Mouse (Mus musculus): ENCODE results near the gene Nr1i2. TPM values are rescaled to one million over a fixed set of nuclear protein-coding genes. Genes with fewer than 3 reads are reported as not detected.

Nr1i2 gene
- polyA plus RNA-seq, 1 experiment: 0.22 TPM

DNA sequence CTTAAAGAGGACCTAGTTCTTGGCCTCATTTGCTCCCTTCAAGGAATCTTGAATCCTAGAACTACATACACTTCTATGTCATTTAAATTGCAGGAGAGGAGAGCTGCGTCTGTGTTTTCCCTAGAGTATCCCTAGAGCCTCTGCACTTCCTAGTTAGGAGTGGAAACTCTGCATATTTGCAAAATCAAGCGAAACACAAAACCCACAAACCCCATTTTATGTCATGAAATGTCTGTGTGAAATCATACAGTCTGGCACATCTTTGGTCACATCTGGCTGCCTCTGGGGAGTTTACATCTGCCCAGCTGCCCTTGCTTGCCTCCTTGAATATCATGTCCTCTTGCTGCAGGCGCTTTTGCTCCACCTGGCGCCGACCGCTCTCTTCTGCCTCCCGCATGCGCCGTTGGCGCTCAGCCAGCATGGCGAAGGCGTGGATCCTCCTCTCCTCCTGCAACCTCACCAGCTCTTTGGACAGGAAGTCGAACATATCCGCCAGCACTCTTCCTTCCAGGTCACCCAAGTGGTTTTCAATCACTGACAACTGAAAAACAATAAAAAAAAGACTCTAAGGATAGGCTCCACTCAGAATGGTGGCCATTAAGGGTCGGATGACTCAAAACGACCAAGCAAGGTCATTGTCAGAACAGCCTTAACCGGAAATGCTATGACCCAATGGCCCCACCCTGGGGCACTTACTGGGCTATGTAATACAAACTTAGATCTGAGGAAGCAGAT is 10.0 kb upstream of the Nr1i2 start:
- H3K4me1 ChIP-seq (ENCODE audit: control insufficient read depth, insufficient read depth, low read length): no peaks in the 10 kb centered on the region; the same call in 1 of the 2 replicates
- peak overlapping the region; percentile 5; the same call in 1 of the 2 replicates for H3K4me3 ChIP-seq (ENCODE audit: control insufficient read depth, low read depth, low read length)
- no peak overlapping the region for H3K27ac ChIP-seq (ENCODE audit: control insufficient read depth, insufficient read depth, low read depth, low read length)
- TF ChIP-seq CTCF (IDR thresholded peaks at IDR 0.05; ENCODE audit: control insufficient read depth, insufficient read depth, insufficient replicate concordance, low read depth, low read length): no peak
- H3K27me3 ChIP-seq (ENCODE audit: control insufficient read depth, insufficient read depth, low read length): no peaks in the 10 kb centered on the region
- no peaks in the 10 kb centered on the region; the same call in 1 of the 2 replicates for H3K36me3 ChIP-seq (ENCODE audit: control insufficient read depth, insufficient read depth, low read length)

- Histone ChIP-seq H3K36me3 (ENCODE audit: control insufficient read depth, insufficient read depth, low read length) (no peaks in the 10 kb centered on the region; the same call in 1 of the 2 replicates), H3K4me3 (ENCODE audit: control insufficient read depth, low read depth, low read length) (no peak overlapping the region), H3K27me3 (ENCODE audit: control insufficient read depth, insufficient read depth, low read length) (no peaks in the 10 kb centered on the region), H3K27ac (ENCODE audit: control insufficient read depth, insufficient read depth, low read depth, low read length) (no peak overlapping the region), H3K4me1 (ENCODE audit: control insufficient read depth, insufficient read depth, low read length) (no peaks in the 10 kb centered on the region; the same call in 1 of the 2 replicates)
- TF ChIP-seq CTCF (IDR thresholded peaks at IDR 0.05; ENCODE audit: control insufficient read depth, insufficient read depth, insufficient replicate concordance, low read depth, low read length): no peak
- no peak for TF ChIP-seq POLR2A (IDR thresholded peaks at IDR 0.05; ENCODE audit: control insufficient read depth, low read depth, low read length)
These were observed 7.7 kb upstream of the Nr1i2 start for GRCm38 (mm10) chr16:38302367-38302766.

GRCm38 (mm10) chr16:38298410-38298809 is 3.8 kb upstream of the Nr1i2 start:
- Histone ChIP-seq H3K4me1 (ENCODE audit: control insufficient read depth, insufficient read depth, low read length) (no peaks in the 10 kb centered on the region), H3K27ac (ENCODE audit: control insufficient read depth, insufficient read depth, low read depth, low read length) (no peak overlapping the region), H3K36me3 (ENCODE audit: control insufficient read depth, insufficient read depth, low read length) (no peaks in the 10 kb centered on the region; the same call in 1 of the 2 replicates), H3K4me3 (ENCODE audit: control insufficient read depth, low read depth, low read length) (no peak overlapping the region), H3K27me3 (ENCODE audit: control insufficient read depth, insufficient read depth, low read length) (no peaks in the 10 kb centered on the region)
- no peak for TF ChIP-seq CTCF (IDR thresholded peaks at IDR 0.05; ENCODE audit: control insufficient read depth, insufficient read depth, insufficient replicate concordance, low read depth, low read length)
- no peak for TF ChIP-seq POLR2A (IDR thresholded peaks at IDR 0.05; ENCODE audit: control insufficient read depth, low read depth, low read length)

GRCm38 (mm10) chr16:38295349-38295930 is 816 bp upstream of the Nr1i2 start:
- H3K4me1 ChIP-seq (ENCODE audit: control insufficient read depth, insufficient read depth, low read length): no peaks in the 10 kb centered on the region
- no peaks in the 10 kb centered on the region for H3K36me3 ChIP-seq (ENCODE audit: control insufficient read depth, insufficient read depth, low read length)
- TF ChIP-seq POLR2A (IDR thresholded peaks at IDR 0.05; ENCODE audit: control insufficient read depth, low read depth, low read length) (no peak), CTCF (IDR thresholded peaks at IDR 0.05; ENCODE audit: control insufficient read depth, insufficient read depth, insufficient replicate concordance, low read depth, low read length) (no peak)
- H3K4me3 ChIP-seq (ENCODE audit: control insufficient read depth, low read depth, low read length): no peak overlapping the region
- no peaks in the 10 kb centered on the region for H3K27me3 ChIP-seq (ENCODE audit: control insufficient read depth, insufficient read depth, low read length)
- H3K27ac ChIP-seq (ENCODE audit: control insufficient read depth, insufficient read depth, low read depth, low read length): no peak overlapping the region

DNA sequence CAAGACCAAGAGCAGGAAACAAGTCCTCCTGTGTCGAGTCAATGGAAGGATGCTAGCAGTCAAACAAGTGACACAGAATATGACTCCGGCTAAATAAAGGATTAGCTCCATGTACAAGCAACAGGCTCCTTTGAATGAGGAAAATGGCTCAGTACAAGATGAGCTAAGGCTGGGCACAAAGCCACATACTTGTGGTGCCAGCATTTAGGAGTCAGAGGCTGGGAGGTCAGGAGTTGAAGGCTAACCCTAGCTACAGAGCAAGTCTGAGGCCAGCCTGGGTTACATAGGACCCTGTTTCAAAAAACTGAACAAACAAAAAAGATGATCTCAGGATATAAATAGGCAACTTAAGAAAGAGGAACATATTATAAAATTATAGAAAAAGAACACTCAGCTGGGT is 4.5 kb downstream of the Nr1i2 start:
- no peaks in the 10 kb centered on the region for H3K27me3 ChIP-seq (ENCODE audit: control insufficient read depth, insufficient read depth, low read length)
- TF ChIP-seq POLR2A (IDR thresholded peaks at IDR 0.05; ENCODE audit: control insufficient read depth, low read depth, low read length) (no peak), CTCF (IDR thresholded peaks at IDR 0.05; ENCODE audit: control insufficient read depth, insufficient read depth, insufficient replicate concordance, low read depth, low read length) (no peak)
- no peak overlapping the region for H3K27ac ChIP-seq (ENCODE audit: control insufficient read depth, insufficient read depth, low read depth, low read length)
- H3K4me3 ChIP-seq (ENCODE audit: control insufficient read depth, low read depth, low read length): no peak overlapping the region
- no peaks in the 10 kb centered on the region; the same call in 1 of the 2 replicates for H3K4me1 ChIP-seq (ENCODE audit: control insufficient read depth, insufficient read depth, low read length)
- no peaks in the 10 kb centered on the region for H3K36me3 ChIP-seq (ENCODE audit: control insufficient read depth, insufficient read depth, low read length)

DNA sequence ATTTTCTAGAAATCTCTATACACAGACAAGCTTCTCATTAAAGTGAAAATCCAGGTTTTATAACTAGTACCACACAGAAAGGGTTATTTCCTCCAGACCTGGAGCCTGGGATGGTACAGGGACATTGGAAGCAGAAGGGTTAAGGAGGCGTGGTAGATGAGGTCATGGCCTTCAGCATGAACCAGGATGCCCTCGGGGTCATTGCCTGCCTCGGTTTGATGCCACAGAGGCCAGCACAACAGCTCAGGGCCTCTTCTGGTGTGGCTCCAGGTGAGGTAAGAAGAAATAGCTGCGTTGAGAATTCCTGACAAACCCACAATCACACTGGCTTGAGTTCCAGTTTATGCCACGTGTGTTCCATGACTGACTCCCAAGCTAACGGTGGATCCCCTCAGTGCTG is 5.8 kb downstream of the Nr1i2 start:
- Histone ChIP-seq H3K27me3 (ENCODE audit: control insufficient read depth, insufficient read depth, low read length) (no peaks in the 10 kb centered on the region), H3K27ac (ENCODE audit: control insufficient read depth, insufficient read depth, low read depth, low read length) (no peak overlapping the region), H3K36me3 (ENCODE audit: control insufficient read depth, insufficient read depth, low read length) (no peaks in the 10 kb centered on the region), H3K4me3 (ENCODE audit: control insufficient read depth, low read depth, low read length) (no peak overlapping the region), H3K4me1 (ENCODE audit: control insufficient read depth, insufficient read depth, low read length) (no peaks in the 10 kb centered on the region; the same call in 1 of the 2 replicates)
- TF ChIP-seq CTCF (IDR thresholded peaks at IDR 0.05; ENCODE audit: control insufficient read depth, insufficient read depth, insufficient replicate concordance, low read depth, low read length) (no peak), POLR2A (IDR thresholded peaks at IDR 0.05; ENCODE audit: control insufficient read depth, low read depth, low read length) (no peak)

- no peaks in the 10 kb centered on the region for H3K36me3 ChIP-seq (ENCODE audit: control insufficient read depth, insufficient read depth, low read length)
- H3K27me3 ChIP-seq (ENCODE audit: control insufficient read depth, insufficient read depth, low read length): no peaks in the 10 kb centered on the region
- H3K4me3 ChIP-seq (ENCODE audit: control insufficient read depth, low read depth, low read length): no peak overlapping the region
- H3K27ac ChIP-seq (ENCODE audit: control insufficient read depth, insufficient read depth, low read depth, low read length): no peak overlapping the region
- TF ChIP-seq POLR2A (IDR thresholded peaks at IDR 0.05; ENCODE audit: control insufficient read depth, low read depth, low read length) (no peak), CTCF (IDR thresholded peaks at IDR 0.05; ENCODE audit: control insufficient read depth, insufficient read depth, insufficient replicate concordance, low read depth, low read length) (no peak)
- H3K4me1 ChIP-seq (ENCODE audit: control insufficient read depth, insufficient read depth, low read length): no peaks in the 10 kb centered on the region; the same call in 1 of the 2 replicates
These were observed 6.9 kb downstream of the Nr1i2 start for GRCm38 (mm10) chr16:38287762-38288161.

Data from testis, adult 2 months (tissue).